Mouse (Mus musculus): Measurements from ENCODE around the gene Nav2.

DNA sequence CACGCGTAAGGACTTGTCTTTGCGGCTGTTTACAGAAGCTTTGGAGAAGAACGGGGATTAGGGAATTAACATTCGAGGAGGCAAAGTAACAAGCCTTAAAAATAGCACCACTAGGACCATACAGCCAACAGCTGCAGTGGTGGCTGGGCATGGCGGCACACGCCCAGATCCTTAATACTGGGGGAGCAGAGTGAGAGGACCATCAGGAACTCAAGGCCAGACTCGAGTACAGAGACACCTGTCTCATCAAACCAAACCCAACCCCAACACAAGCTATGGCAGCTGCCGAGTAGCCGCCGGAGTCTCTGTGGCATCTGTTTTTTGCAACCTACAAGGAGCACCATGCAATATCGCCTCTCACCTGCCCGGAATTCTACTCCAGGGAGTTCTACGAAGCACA is 33.4 kb upstream of the Nav2 start:
- TF ChIP-seq CTCF (IDR thresholded peaks at IDR 0.05; ENCODE audit: borderline replicate concordance, extremely low read depth, insufficient read depth, insufficient read length), result no peak
- TF ChIP-seq POLR2A (IDR thresholded peaks at IDR 0.05; ENCODE audit: borderline replicate concordance, extremely low read depth, insufficient read depth, insufficient read length, poor library complexity, severe bottlenecking), result no peak
